ENCODE assay signal across 28 mouse cellular contexts in the genomic region with DNA sequence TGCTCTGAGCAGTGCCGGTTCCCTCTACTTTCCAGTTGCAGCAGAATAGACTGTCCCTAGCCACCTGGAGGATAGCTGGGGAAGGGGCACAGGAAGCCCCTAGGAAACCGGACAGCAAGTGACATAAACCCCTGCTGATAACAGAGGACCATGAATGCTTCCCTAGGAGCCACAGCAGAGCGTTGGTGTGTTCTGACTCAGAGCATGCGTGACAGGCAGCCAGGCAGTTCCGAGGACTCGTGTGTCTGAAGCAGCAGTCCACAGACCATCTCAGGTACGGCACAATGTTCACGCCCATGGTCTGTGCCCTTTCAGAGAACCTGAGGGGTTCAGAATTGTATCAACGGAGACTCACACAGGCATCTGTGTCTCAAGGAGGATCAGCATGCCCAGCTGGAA. TPM values are rescaled to one million over a fixed set of nuclear protein-coding genes. Genes with fewer than 3 reads are reported as not detected.
DNase-seq lines count a peak whose midpoint lies in the region; ATAC-seq and TF ChIP-seq lines count a peak whose summit lies in the region.
"Had no signal": no experiment of that assay in that cellular context is flagged by ENCODE, and none has a peak within 500 bp of the region (broad histone marks: within the 10 kb centered on the region; RNA-seq: fewer than 3 reads in every experiment).

No protein-coding gene starts in this region.

- H3K27ac ChIP-seq in gastrocnemius, adult 2 months, result no peak overlapping the region
- peak overlapping the region; percentile 81 for H3K27ac ChIP-seq in layer of hippocampus, adult 2 months
- H3K27ac ChIP-seq in embryonic facial prominence, embryonic 15.5 days (replicated peaks), result peak overlapping the region; percentile 76; the same call in 1 of the 2 replicates
- H3K27ac ChIP-seq in midbrain, embryonic 15.5 days, result no peak overlapping the region
- H3K27ac ChIP-seq: forebrain, embryonic 12.5 days; heart, adult 2 months; intestine, embryonic 15.5 days; liver, embryonic 12.5 days; neural tube, embryonic 13.5 days had no signal

- 87% methylated on average over 9 of the region's 9 CpGs for WGBS in embryonic facial prominence, embryonic 15.5 days
- WGBS in midbrain, embryonic 15.5 days, result 83% methylated on average over 9 of the region's 9 CpGs

- ATAC-seq in embryonic facial prominence, embryonic 15.5 days (ENCODE audit: insufficient number of reproducible peaks, low FRiP score, low TSS enrichment, low read depth), result no peak
- ATAC-seq in midbrain, embryonic 15.5 days (replicated peaks), result no peak
- ATAC-seq: CD4-positive, CD25-positive, alpha-beta regulatory T cell, adult 4 months; forebrain, postnatal 0 days; hindbrain, embryonic 16.5 days; intestine, embryonic 15.5 days; liver, embryonic 12.5 days; liver, postnatal 0 days had no signal

- DNase-seq in gastrocnemius, adult 2 months, result peak; percentile 22
- DNase-seq in gastrocnemius, postnatal 25 days, result no peak
- DNase-seq in layer of hippocampus, adult 2 months (ENCODE audit: low spot score in 2 of 2), result no peak
- no peak for DNase-seq in layer of hippocampus, postnatal 25 days (ENCODE audit: extremely low spot score in 1 of 2, low spot score in 1 of 2)
- DNase-seq in brain, adult 2 months (ENCODE audit: low read depth, low spot score), result peak; percentile 67
- DNase-seq: adrenal gland, postnatal 14 days; forebrain, postnatal 0 days; gastrocnemius, postnatal 36 days; heart, postnatal 4 days; liver, postnatal 0 days; right cerebral cortex, postnatal 14 days; thymus, postnatal 14 days had no signal

- H3K27me3 ChIP-seq in embryonic facial prominence, embryonic 15.5 days, result no peaks in the 10 kb centered on the region
- no peaks in the 10 kb centered on the region for H3K27me3 ChIP-seq in midbrain, embryonic 15.5 days (replicated peaks)
- H3K27me3 ChIP-seq: forebrain, embryonic 12.5 days; heart, embryonic 12.5 days; intestine, embryonic 15.5 days; limb, embryonic 13.5 days; liver, embryonic 12.5 days; neural tube, embryonic 13.5 days; stomach, embryonic 15.5 days had no signal

- TF ChIP-seq CTCF in gastrocnemius, adult 2 months (IDR thresholded peaks at IDR 0.05), result no peak
- TF ChIP-seq CTCF in layer of hippocampus, adult 2 months (conservative IDR thresholded peaks at IDR 0.05), result peak; percentile 31

- intact Hi-C loops in gastrocnemius, adult 2 months (cut with DNase I), result no loop called here

- peaks cover 58% of the 10 kb centered on the region for H3K4me1 ChIP-seq in embryonic facial prominence, embryonic 15.5 days
- peaks cover 16% of the 10 kb centered on the region for H3K4me1 ChIP-seq in midbrain, embryonic 15.5 days
- H3K4me1 ChIP-seq: liver, embryonic 12.5 days had no signal

- H3K9me3 ChIP-seq in embryonic facial prominence, embryonic 15.5 days (replicated peaks), result no peaks in the 10 kb centered on the region
- H3K9me3 ChIP-seq in midbrain, embryonic 15.5 days, result no peaks in the 10 kb centered on the region
- H3K9me3 ChIP-seq: forebrain, embryonic 12.5 days; heart, embryonic 12.5 days; intestine, embryonic 15.5 days; limb, embryonic 13.5 days; liver, embryonic 12.5 days; neural tube, embryonic 13.5 days; stomach, embryonic 15.5 days had no signal

- peaks cover 59% of the 10 kb centered on the region for H3K36me3 ChIP-seq in embryonic facial prominence, embryonic 15.5 days
- H3K36me3 ChIP-seq in midbrain, embryonic 15.5 days (replicated peaks), result no peaks in the 10 kb centered on the region

- no peak overlapping the region for H3K9ac ChIP-seq in embryonic facial prominence, embryonic 15.5 days
- no peak overlapping the region for H3K9ac ChIP-seq in midbrain, embryonic 15.5 days
- H3K9ac ChIP-seq: forebrain, embryonic 12.5 days; forebrain, postnatal 0 days; heart, embryonic 12.5 days; intestine, embryonic 15.5 days; limb, embryonic 13.5 days; liver, embryonic 12.5 days; liver, postnatal 0 days; neural tube, embryonic 13.5 days; stomach, embryonic 15.5 days had no signal

- H3K4me2 ChIP-seq in embryonic facial prominence, embryonic 15.5 days (replicated peaks), result no peak overlapping the region
- H3K4me2 ChIP-seq in midbrain, embryonic 15.5 days, result no peak overlapping the region
- H3K4me2 ChIP-seq: forebrain, embryonic 12.5 days; heart, embryonic 12.5 days; intestine, embryonic 15.5 days; limb, embryonic 13.5 days; liver, embryonic 12.5 days; midbrain, embryonic 11.5 days; neural tube, embryonic 13.5 days; stomach, embryonic 15.5 days had no signal

- H3K4me3 ChIP-seq in gastrocnemius, adult 2 months, result no peak overlapping the region
- no peak overlapping the region for H3K4me3 ChIP-seq in layer of hippocampus, adult 2 months
- no peak overlapping the region for H3K4me3 ChIP-seq in embryonic facial prominence, embryonic 15.5 days (replicated peaks)
- no peak overlapping the region for H3K4me3 ChIP-seq in midbrain, embryonic 15.5 days
- H3K4me3 ChIP-seq: forebrain, embryonic 12.5 days; heart, adult 2 months; heart, embryonic 12.5 days; intestine, embryonic 15.5 days; limb, embryonic 13.5 days; liver, embryonic 12.5 days; neural tube, embryonic 13.5 days; stomach, embryonic 15.5 days had no signal

RNA-seq across cellular contexts. Expression of a gene that starts 46.1 kb away (rescaled TPM):
- total RNA-seq in gastrocnemius, adult 2 months (2021), result 10 to 100 TPM; 11.1 to 12.2 TPM
- total RNA-seq in gastrocnemius, postnatal 25 days (2021), result 10 to 100 TPM; 10.1 to 12.4 TPM
- total RNA-seq in layer of hippocampus, adult 2 months (2021), result 10 to 100 TPM; 60.3 to 61.0 TPM
- 10 to 100 TPM; 55.6 to 60.3 TPM for total RNA-seq in layer of hippocampus, postnatal 25 days (2021)
- 30.3 and 33.0 TPM in 2 replicates for polyA plus RNA-seq in embryonic facial prominence, embryonic 15.5 days (2015; fragmentation: Nextera tagmentation; extraction: Ambion mirVana)
- polyA plus RNA-seq in midbrain, embryonic 15.5 days (2015; fragmentation: Nextera tagmentation; extraction: Ambion mirVana), result 61.0 and 62.9 TPM in 2 replicates

RNA-seq across cellular contexts. Expression of a gene that starts 46.2 kb away (rescaled TPM):
- not detected for total RNA-seq in gastrocnemius, adult 2 months (2021)
- not detected for total RNA-seq in gastrocnemius, postnatal 25 days (2021)
- total RNA-seq in layer of hippocampus, adult 2 months (2021), result under 1 TPM in 1 of 2 experiments, not detected in 1; 0.10 TPM
- total RNA-seq in layer of hippocampus, postnatal 25 days (2021), result under 1 TPM; 0.12 to 0.25 TPM
- polyA plus RNA-seq in embryonic facial prominence, embryonic 15.5 days (2015; fragmentation: Nextera tagmentation; extraction: Ambion mirVana), result 0.21 and 0.60 TPM in 2 replicates
- polyA plus RNA-seq in midbrain, embryonic 15.5 days (2015; fragmentation: Nextera tagmentation; extraction: Ambion mirVana), result 0.04 and 0.09 TPM in 2 replicates
- total RNA-seq: gastrocnemius, postnatal 36 days; heart, adult 2 months; heart, postnatal 4 days; megakaryocyte, adult 5-6 weeks; midbrain, postnatal 0 days had no signal
- polyA plus RNA-seq: cerebellum, adult 2 months; forebrain, embryonic 12.5 days; liver, embryonic 12.5 days had no signal

Comparison
In these comparisons a context has a peak if more than half of its experiments do, and no peak if none do; other contexts are left out.
1. DNase-seq: peak in gastrocnemius, adult 2 months (single experiment) and brain, adult 2 months (single experiment); none in gastrocnemius, postnatal 25 days (single experiment), layer of hippocampus, adult 2 months (0 of 2) and layer of hippocampus, postnatal 25 days (0 of 2).
2. H3K27ac ChIP-seq: peak in layer of hippocampus, adult 2 months (single experiment) and embryonic facial prominence, embryonic 15.5 days (single experiment); none in gastrocnemius, adult 2 months (single experiment) and midbrain, embryonic 15.5 days (single experiment).
3. RNA of a gene that starts 46.1 kb away (total RNA-seq): 60.3 to 61.0 TPM in layer of hippocampus, adult 2 months and 55.6 to 60.3 TPM in layer of hippocampus, postnatal 25 days; 10.1 to 12.4 TPM in gastrocnemius, postnatal 25 days and 11.1 to 12.2 TPM in gastrocnemius, adult 2 months; every median in the first group is over 4 times any median in the second.